Mouse (Mus musculus): ENCODE results near the gene Coa5. TPM values are rescaled to one million over a fixed set of nuclear protein-coding genes. Genes with fewer than 3 reads are reported as not detected.

Gene Coa5
- polyA plus RNA-seq, 1 experiment from 2014 or later, result 56.8 TPM

DNA sequence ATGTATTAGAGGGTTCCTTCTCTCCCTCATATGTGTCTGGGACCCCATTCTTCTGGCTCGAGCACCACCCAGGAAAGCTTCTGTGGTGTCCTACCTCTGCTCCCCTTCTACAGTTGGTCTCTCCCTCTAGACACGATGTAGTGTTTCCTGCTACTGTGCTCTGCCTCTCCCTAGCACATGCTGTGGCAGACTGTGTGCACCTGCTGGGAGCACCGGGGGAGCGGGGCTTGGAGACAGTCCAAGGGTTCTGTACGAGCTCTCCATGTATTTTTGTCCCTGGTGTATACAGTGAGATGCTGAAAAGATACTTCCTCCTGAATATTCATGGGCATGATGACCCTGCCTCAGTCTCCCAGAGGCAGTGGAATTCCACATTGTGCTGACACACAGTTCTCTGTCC lies 36.7 kb downstream of the Coa5 start:
- ATAC-seq (ENCODE audit: low FRiP score) (no peak), DNase-seq (ENCODE audit: low spot score) (no peak)
- H3K9me3 ChIP-seq (ENCODE audit: control insufficient read depth, low read length), result no peaks in the 10 kb centered on the region
- H3K4me3 ChIP-seq (ENCODE audit: low read depth, low read length), result no peak overlapping the region
- peaks cover 5% of the 10 kb centered on the region; the same call in 1 of the 2 replicates for H3K36me3 ChIP-seq (ENCODE audit: control insufficient read depth, insufficient read depth, low read length)
- 85% methylated on average over 5 of the region's 5 CpGs for WGBS
- no peak overlapping the region for H3K4me2 ChIP-seq (replicated peaks; ENCODE audit: low read depth, low read length)
- H3K27ac ChIP-seq (ENCODE audit: low read depth, low read length), result no peak overlapping the region
- no peaks in the 10 kb centered on the region for H3K4me1 ChIP-seq (replicated peaks; ENCODE audit: control insufficient read depth, insufficient read depth, low read length)
- H3K9ac ChIP-seq (ENCODE audit: low read depth, low read length), result no peak overlapping the region
- H3K27me3 ChIP-seq (ENCODE audit: control insufficient read depth, insufficient read depth, low read length), result no peaks in the 10 kb centered on the region

DNA sequence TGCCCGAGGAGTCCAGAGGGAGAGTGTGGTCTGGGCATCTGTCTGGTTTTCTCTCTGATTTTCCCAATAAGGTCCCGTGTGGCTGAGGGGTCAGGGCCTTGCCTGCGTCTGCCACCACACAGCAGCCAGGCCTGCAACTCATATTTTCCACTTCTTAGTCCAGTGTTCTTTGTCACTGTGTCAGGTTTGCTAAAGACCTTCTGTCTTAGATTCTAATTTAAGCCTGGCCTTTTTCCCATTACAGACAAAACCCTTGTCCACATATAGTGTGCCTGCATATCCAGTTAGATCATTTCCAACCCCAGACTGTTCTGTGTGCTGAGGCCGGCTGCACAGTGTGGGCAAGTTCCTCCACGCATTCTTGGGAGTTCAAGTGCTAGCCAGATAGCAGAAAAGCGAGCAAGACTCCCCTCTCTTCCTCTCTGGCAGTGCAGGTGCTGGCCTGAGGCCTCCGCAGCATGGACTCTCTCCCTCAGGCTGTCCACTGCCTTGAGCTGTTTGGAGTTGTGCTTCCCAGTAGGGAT lies 43.4 kb downstream of the Coa5 start:
- DNase-seq (ENCODE audit: low spot score), result no peak
- H3K9ac ChIP-seq (ENCODE audit: low read depth, low read length), result no peak overlapping the region
- 74% methylated on average over 7 of the region's 7 CpGs for WGBS
- H3K36me3 ChIP-seq (ENCODE audit: control insufficient read depth, insufficient read depth, low read length), result no peaks in the 10 kb centered on the region
- ATAC-seq (ENCODE audit: low FRiP score), result no peak
- H3K27ac ChIP-seq (ENCODE audit: low read depth, low read length), result no peak overlapping the region
- no peaks in the 10 kb centered on the region for H3K27me3 ChIP-seq (ENCODE audit: control insufficient read depth, insufficient read depth, low read length)
- no peaks in the 10 kb centered on the region for H3K4me1 ChIP-seq (replicated peaks; ENCODE audit: control insufficient read depth, insufficient read depth, low read length)
- H3K9me3 ChIP-seq (ENCODE audit: control insufficient read depth, low read length), result no peaks in the 10 kb centered on the region
- no peak overlapping the region for H3K4me3 ChIP-seq (ENCODE audit: low read depth, low read length)
- no peak overlapping the region for H3K4me2 ChIP-seq (replicated peaks; ENCODE audit: low read depth, low read length)

- no peak overlapping the region for H3K4me2 ChIP-seq (replicated peaks; ENCODE audit: low read depth, low read length)
- H3K4me3 ChIP-seq (ENCODE audit: low read depth, low read length), result no peak overlapping the region
- H3K27ac ChIP-seq (ENCODE audit: low read depth, low read length), result no peak overlapping the region
- H3K36me3 ChIP-seq (ENCODE audit: control insufficient read depth, insufficient read depth, low read length), result no peaks in the 10 kb centered on the region
- WGBS, result 86% methylated on average over 3 of the region's 3 CpGs
- no peak for DNase-seq (ENCODE audit: low spot score)
- no peak overlapping the region for H3K9ac ChIP-seq (ENCODE audit: low read depth, low read length)
- H3K27me3 ChIP-seq (ENCODE audit: control insufficient read depth, insufficient read depth, low read length), result no peaks in the 10 kb centered on the region
- ATAC-seq (ENCODE audit: low FRiP score), result no peak
- no peaks in the 10 kb centered on the region for H3K4me1 ChIP-seq (replicated peaks; ENCODE audit: control insufficient read depth, insufficient read depth, low read length)
- no peaks in the 10 kb centered on the region for H3K9me3 ChIP-seq (ENCODE audit: control insufficient read depth, low read length)
These were observed 45.6 kb downstream of the Coa5 start for GRCm38 (mm10) chr1:37384304-37384703.

DNA sequence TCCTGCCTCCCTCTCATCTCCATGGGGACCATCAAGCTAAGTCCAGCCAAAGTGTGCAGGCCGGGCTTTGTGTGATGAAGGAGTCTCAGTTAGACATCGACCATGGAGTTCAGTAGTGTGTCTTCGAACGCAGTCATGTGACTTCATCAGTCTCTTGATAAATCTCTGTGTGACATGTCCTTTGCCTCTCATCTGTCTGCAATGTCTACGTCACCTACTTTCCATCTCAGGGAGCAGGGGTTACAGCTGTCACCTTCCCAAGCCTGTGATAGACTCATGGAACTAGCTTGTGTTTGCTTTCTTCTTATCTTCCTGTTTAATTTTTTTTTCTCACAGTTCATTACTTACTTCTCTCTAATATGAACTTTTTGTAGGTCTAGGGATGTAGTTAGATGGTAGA lies 49.0 kb downstream of the Coa5 start:
- H3K9me3 ChIP-seq (ENCODE audit: control insufficient read depth, low read length), result no peaks in the 10 kb centered on the region
- H3K4me3 ChIP-seq (ENCODE audit: low read depth, low read length), result no peak overlapping the region
- no peaks in the 10 kb centered on the region for H3K4me1 ChIP-seq (replicated peaks; ENCODE audit: control insufficient read depth, insufficient read depth, low read length)
- no peaks in the 10 kb centered on the region for H3K36me3 ChIP-seq (ENCODE audit: control insufficient read depth, insufficient read depth, low read length)
- 93% methylated on average over 5 of the region's 5 CpGs for WGBS
- no peak for DNase-seq (ENCODE audit: low spot score)
- H3K27ac ChIP-seq (ENCODE audit: low read depth, low read length), result no peak overlapping the region
- H3K4me2 ChIP-seq (replicated peaks; ENCODE audit: low read depth, low read length), result no peak overlapping the region
- ATAC-seq (ENCODE audit: low FRiP score), result no peak
- no peaks in the 10 kb centered on the region for H3K27me3 ChIP-seq (ENCODE audit: control insufficient read depth, insufficient read depth, low read length)
- no peak overlapping the region for H3K9ac ChIP-seq (ENCODE audit: low read depth, low read length)

DNA sequence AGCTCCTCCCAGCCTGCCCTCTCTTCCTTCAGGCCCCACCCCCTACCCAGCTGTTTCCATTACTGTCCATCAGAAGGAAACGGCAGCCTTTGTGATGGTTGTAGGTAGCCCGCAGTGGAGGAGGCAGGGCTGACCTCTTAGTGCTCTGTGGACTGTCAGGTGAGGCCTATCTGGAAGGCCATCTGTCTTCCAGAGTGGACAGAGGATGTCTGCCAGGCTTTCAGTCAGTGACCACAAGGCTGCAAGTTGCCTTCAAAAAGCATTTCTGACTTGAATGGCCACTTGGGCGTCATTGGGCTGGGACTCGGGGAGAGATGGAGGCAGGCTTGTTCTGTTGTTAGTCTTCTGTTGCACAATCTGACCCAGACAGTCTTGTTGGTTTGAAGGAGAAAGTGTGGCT lies 50.4 kb downstream of the Coa5 start:
- no peaks in the 10 kb centered on the region for H3K9me3 ChIP-seq (ENCODE audit: control insufficient read depth, low read length)
- no peak overlapping the region for H3K4me3 ChIP-seq (ENCODE audit: low read depth, low read length)
- H3K36me3 ChIP-seq (ENCODE audit: control insufficient read depth, insufficient read depth, low read length), result no peaks in the 10 kb centered on the region
- no peaks in the 10 kb centered on the region for H3K4me1 ChIP-seq (replicated peaks; ENCODE audit: control insufficient read depth, insufficient read depth, low read length)
- WGBS, result 63% methylated on average over 4 of the region's 4 CpGs
- H3K4me2 ChIP-seq (replicated peaks; ENCODE audit: low read depth, low read length), result no peak overlapping the region
- no peaks in the 10 kb centered on the region for H3K27me3 ChIP-seq (ENCODE audit: control insufficient read depth, insufficient read depth, low read length)
- DNase-seq (ENCODE audit: low spot score) (no peak), ATAC-seq (ENCODE audit: low FRiP score) (no peak)
- no peak overlapping the region for H3K9ac ChIP-seq (ENCODE audit: low read depth, low read length)
- H3K27ac ChIP-seq (ENCODE audit: low read depth, low read length), result no peak overlapping the region

DNA sequence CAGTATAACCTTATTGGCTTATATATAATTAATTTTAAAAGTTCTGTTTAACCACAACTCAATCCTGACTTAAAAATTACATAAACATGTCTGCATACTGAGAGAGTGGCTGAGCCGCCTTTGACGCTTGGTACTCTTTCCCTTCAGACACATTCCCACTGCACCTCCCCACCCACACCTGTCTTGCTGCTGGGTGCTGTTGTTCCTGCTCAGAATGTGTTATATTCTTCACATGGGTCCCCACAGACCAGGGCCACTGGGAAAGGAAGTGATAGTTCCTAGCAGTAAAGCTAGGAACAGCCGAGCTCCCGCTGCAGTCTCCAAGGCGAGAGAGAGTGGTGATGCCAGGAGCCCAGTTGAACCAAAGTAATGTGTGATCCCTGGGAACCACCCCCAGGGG lies 51.8 kb downstream of the Coa5 start:
- ATAC-seq (ENCODE audit: low FRiP score) (no peak), DNase-seq (ENCODE audit: low spot score) (no peak)
- Histone ChIP-seq H3K4me2 (replicated peaks; ENCODE audit: low read depth, low read length) (no peak overlapping the region), H3K27me3 (ENCODE audit: control insufficient read depth, insufficient read depth, low read length) (no peaks in the 10 kb centered on the region), H3K9me3 (ENCODE audit: control insufficient read depth, low read length) (no peaks in the 10 kb centered on the region), H3K4me1 (replicated peaks; ENCODE audit: control insufficient read depth, insufficient read depth, low read length) (no peaks in the 10 kb centered on the region), H3K27ac (ENCODE audit: low read depth, low read length) (no peak overlapping the region), H3K9ac (ENCODE audit: low read depth, low read length) (no peak overlapping the region), H3K4me3 (ENCODE audit: low read depth, low read length) (no peak overlapping the region), H3K36me3 (ENCODE audit: control insufficient read depth, insufficient read depth, low read length) (no peaks in the 10 kb centered on the region)
- WGBS, result 94% methylated on average over 5 of the region's 5 CpGs

- 73% methylated on average over 2 of the region's 2 CpGs for whole genome bisulfite sequencing
- no peak overlapping the region for H3K27ac ChIP-seq (ENCODE audit: low read depth, low read length)
- H3K36me3 ChIP-seq (ENCODE audit: control insufficient read depth, insufficient read depth, low read length), result no peaks in the 10 kb centered on the region
- no peak overlapping the region for H3K9ac ChIP-seq (ENCODE audit: low read depth, low read length)
- DNase-seq (ENCODE audit: low spot score) (no peak), ATAC-seq (ENCODE audit: low FRiP score) (no peak)
- no peak overlapping the region for H3K4me3 ChIP-seq (ENCODE audit: low read depth, low read length)
- no peaks in the 10 kb centered on the region for H3K9me3 ChIP-seq (ENCODE audit: control insufficient read depth, low read length)
- H3K4me2 ChIP-seq (replicated peaks; ENCODE audit: low read depth, low read length), result no peak overlapping the region
- H3K4me1 ChIP-seq (replicated peaks; ENCODE audit: control insufficient read depth, insufficient read depth, low read length), result no peaks in the 10 kb centered on the region
- no peaks in the 10 kb centered on the region for H3K27me3 ChIP-seq (ENCODE audit: control insufficient read depth, insufficient read depth, low read length)
These were observed 53.2 kb downstream of the Coa5 start for GRCm38 (mm10) chr1:37376751-37377150.

DNA sequence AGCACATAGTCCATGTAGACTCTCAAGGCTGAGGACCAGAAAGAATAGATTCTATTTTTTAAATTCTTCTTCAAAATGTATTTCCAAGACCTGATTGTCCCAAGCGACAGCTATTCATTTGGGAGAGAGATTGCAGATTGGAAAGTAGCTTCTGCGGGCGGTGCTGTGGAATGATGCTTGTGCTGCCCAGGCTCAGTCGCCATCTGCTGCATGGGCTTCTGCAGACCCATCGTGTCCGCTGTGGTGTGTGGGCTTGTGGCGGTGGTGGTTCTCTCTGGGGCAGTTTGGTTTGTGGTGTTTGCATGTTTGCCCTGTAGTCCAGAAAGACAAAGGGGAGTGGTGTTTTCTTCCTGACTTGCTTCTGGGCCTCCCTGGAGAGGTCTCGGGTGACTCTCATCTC lies 53.7 kb downstream of the Coa5 start:
- ATAC-seq (ENCODE audit: low FRiP score), result no peak
- 90% methylated on average over 8 of the region's 8 CpGs for WGBS

GRCm38 (mm10) chr1:37368768-37369385 lies 61.0 kb downstream of the Coa5 start:
- no peak overlapping the region for H3K4me3 ChIP-seq (ENCODE audit: low read depth, low read length)
- H3K27me3 ChIP-seq (ENCODE audit: control insufficient read depth, insufficient read depth, low read length), result no peaks in the 10 kb centered on the region
- ATAC-seq (ENCODE audit: low FRiP score) (no peak), DNase-seq (ENCODE audit: low spot score) (no peak)
- H3K27ac ChIP-seq (ENCODE audit: low read depth, low read length), result no peak overlapping the region
- no peaks in the 10 kb centered on the region for H3K4me1 ChIP-seq (replicated peaks; ENCODE audit: control insufficient read depth, insufficient read depth, low read length)
- 87% methylated on average over 7 of the region's 7 CpGs for WGBS
- no peak overlapping the region for H3K4me2 ChIP-seq (replicated peaks; ENCODE audit: low read depth, low read length)
- H3K36me3 ChIP-seq (ENCODE audit: control insufficient read depth, insufficient read depth, low read length), result no peaks in the 10 kb centered on the region
- no peak overlapping the region for H3K9ac ChIP-seq (ENCODE audit: low read depth, low read length)
- no peaks in the 10 kb centered on the region for H3K9me3 ChIP-seq (ENCODE audit: control insufficient read depth, low read length)

More for the DNA sequence above, 53.7 kb downstream of the Coa5 start:
- Histone ChIP-seq H3K4me1 (replicated peaks; ENCODE audit: control insufficient read depth, insufficient read depth, low read length) (no peaks in the 10 kb centered on the region), H3K4me2 (replicated peaks; ENCODE audit: low read depth, low read length) (no peak overlapping the region), H3K36me3 (ENCODE audit: control insufficient read depth, insufficient read depth, low read length) (no peaks in the 10 kb centered on the region), H3K9ac (ENCODE audit: low read depth, low read length) (no peak overlapping the region), H3K27me3 (ENCODE audit: control insufficient read depth, insufficient read depth, low read length) (no peaks in the 10 kb centered on the region), H3K27ac (ENCODE audit: low read depth, low read length) (no peak overlapping the region), H3K4me3 (ENCODE audit: low read depth, low read length) (no peak overlapping the region), H3K9me3 (ENCODE audit: control insufficient read depth, low read length) (no peaks in the 10 kb centered on the region)
- DNase-seq (ENCODE audit: low spot score), result no peak

Data from hindbrain, embryonic 11.5 days (tissue).